Mouse (Mus musculus) stomach, postnatal 0 days (tissue): ENCODE results near the gene Cavin3. TPM values are rescaled to one million over a fixed set of nuclear protein-coding genes. Genes with fewer than 3 reads are reported as not detected.

Experiments
- ATAC-seq: fragments of 200-750 bp; cut with Nextera tagmentation; 2 replicates; pipeline ENCODE4 v1.8.0; 2017; ENCODE audit not compliant: low FRiP score, low TSS enrichment
- DNase-seq: peaks from one replicate; pipeline ENCODE4 v3.0.0-alpha.2; 2016; ENCODE audit warnings: low spot score
- H3K27ac ChIP-seq: fragments of 300-500 bp; sonication (generic); replicated peaks from 2 replicates; pipeline ENCODE4 v1.5.1; 2014; ENCODE audit warnings: mild to moderate bottlenecking, control low read depth
- H3K27me3 ChIP-seq: fragments of 300-500 bp; sonication (generic); 2 replicates; pipeline ENCODE4 v1.6.1; 2014; ENCODE audit warnings: low read length; ENCODE audit not compliant: control insufficient read depth, insufficient read depth
- H3K36me3 ChIP-seq: fragments of 300-500 bp; sonication (generic); 2 replicates; pipeline ENCODE4 v1.6.1; 2014; ENCODE audit warnings: low read length, mixed read lengths; ENCODE audit not compliant: control insufficient read depth, insufficient read depth
- H3K4me1 ChIP-seq: fragments of 300-500 bp; sonication (generic); replicated peaks from 2 replicates; pipeline ENCODE4 v1.6.1; 2014; ENCODE audit warnings: antibody characterized with exemption; ENCODE audit not compliant: control insufficient read depth, insufficient read depth
- H3K4me2 ChIP-seq: fragments of 300-500 bp; sonication (generic); replicated peaks from 2 replicates; pipeline ENCODE4 v1.6.1; 2014; ENCODE audit warnings: low read depth, mild to moderate bottlenecking, control low read depth, moderate library complexity
- H3K4me3 ChIP-seq: fragments of 300-500 bp; sonication (generic); 2 replicates; pipeline ENCODE4 v1.5.1; 2014; ENCODE audit warnings: low read depth, low read length, control low read depth
- H3K9ac ChIP-seq: fragments of 300-500 bp; sonication (generic); 2 replicates; pipeline ENCODE4 v1.6.1; 2014; ENCODE audit warnings: mild to moderate bottlenecking, low read length, control low read depth, mixed read lengths
- H3K9me3 ChIP-seq: fragments of 300-500 bp; sonication (generic); 2 replicates; pipeline ENCODE4 v1.6.1; 2016; ENCODE audit warnings: low read length; ENCODE audit not compliant: control insufficient read depth
- CTCF ChIP-seq: IDR thresholded peaks from 2 replicates; pipeline ENCODE4 v1.5.1; 2016; ENCODE audit warnings: antibody characterized with exemption, low read depth, mild to moderate bottlenecking, moderate library complexity
- EP300 ChIP-seq: optimal IDR thresholded peaks from 2 replicates; pipeline ENCODE3; 2016; ENCODE audit warnings: antibody characterized with exemption
- WGBS: fragments of 180-500 bp; shearing (Covaris S2); extraction: QIAGEN DNeasy Blood & Tissue Kit; methylation state at CpG from one replicate; pipeline ENCODE4 v1.1.7; 2014; 5-methylcytosine and 5-hydroxymethylcytosine counted together
- polyA plus RNA-seq: library from polyadenylated mRNA; unstranded; fragments of >200 nt; fragmentation: Nextera tagmentation; extraction: Ambion mirVana; gene quantifications from 2 replicates; pipeline ENCODE4 v1.2.1, GENCODE M21; 2015

The Cavin3 gene
- polyA plus RNA-seq, 1 experiment from 2014 or later = 184 TPM

GRCm38 (mm10) chr7:105519336-105519735, 37.2 kb upstream of the Cavin3 start:
- TF ChIP-seq EP300 = no peak
- TF ChIP-seq CTCF = no peak
- no peaks in the 10 kb centered on the region for H3K9me3 ChIP-seq
- H3K9ac ChIP-seq = no peak overlapping the region
- H3K36me3 ChIP-seq = no peaks in the 10 kb centered on the region
- H3K27me3 ChIP-seq = no peaks in the 10 kb centered on the region
- no peak for ATAC-seq
- H3K27ac ChIP-seq = no peak overlapping the region
- H3K4me3 ChIP-seq = no peak overlapping the region
- no peak overlapping the region for H3K4me2 ChIP-seq
- H3K4me1 ChIP-seq = no peaks in the 10 kb centered on the region
- 57% methylated on average over 11 of the region's 11 CpGs for WGBS
- no peak for DNase-seq

- Histone ChIP-seq H3K36me3 (no peaks in the 10 kb centered on the region), H3K4me1 (no peaks in the 10 kb centered on the region), H3K9me3 (no peaks in the 10 kb centered on the region), H3K27me3 (no peaks in the 10 kb centered on the region), H3K4me2 (no peak overlapping the region), H3K27ac (no peak overlapping the region), H3K4me3 (no peak overlapping the region), H3K9ac (no peak overlapping the region)
- TF ChIP-seq CTCF = no peak
- no peak for TF ChIP-seq EP300
- 26% methylated on average over 9 of the region's 9 CpGs for WGBS
- no peak for ATAC-seq
- no peak for DNase-seq
Measured at GRCm38 (mm10) chr7:105516669-105517360, 34.7 kb upstream of the Cavin3 start.

GRCm38 (mm10) chr7:105515178-105515577, 33.1 kb upstream of the Cavin3 start:
- H3K4me3 ChIP-seq = no peak overlapping the region
- WGBS = 5% methylated on average over 5 of the region's 5 CpGs

GRCm38 (mm10) chr7:105514561-105514960, 32.5 kb upstream of the Cavin3 start:
- 30% methylated on average over 5 of the region's 5 CpGs for WGBS

More at GRCm38 (mm10) chr7:105515178-105515577, 33.1 kb upstream of the Cavin3 start:
- no peaks in the 10 kb centered on the region for H3K9me3 ChIP-seq
- H3K9ac ChIP-seq = no peak overlapping the region
- ATAC-seq = 0 out of 2 replicates have a peak, but pooled peaks have one; percentile 44
- TF ChIP-seq CTCF (peak; percentile 97), EP300 (no peak)
- no peaks in the 10 kb centered on the region for H3K27me3 ChIP-seq
- DNase-seq = peak; percentile 76
- H3K27ac ChIP-seq = no peak overlapping the region
- no peak overlapping the region for H3K4me2 ChIP-seq
- H3K36me3 ChIP-seq = no peaks in the 10 kb centered on the region
- H3K4me1 ChIP-seq = no peaks in the 10 kb centered on the region

DNA sequence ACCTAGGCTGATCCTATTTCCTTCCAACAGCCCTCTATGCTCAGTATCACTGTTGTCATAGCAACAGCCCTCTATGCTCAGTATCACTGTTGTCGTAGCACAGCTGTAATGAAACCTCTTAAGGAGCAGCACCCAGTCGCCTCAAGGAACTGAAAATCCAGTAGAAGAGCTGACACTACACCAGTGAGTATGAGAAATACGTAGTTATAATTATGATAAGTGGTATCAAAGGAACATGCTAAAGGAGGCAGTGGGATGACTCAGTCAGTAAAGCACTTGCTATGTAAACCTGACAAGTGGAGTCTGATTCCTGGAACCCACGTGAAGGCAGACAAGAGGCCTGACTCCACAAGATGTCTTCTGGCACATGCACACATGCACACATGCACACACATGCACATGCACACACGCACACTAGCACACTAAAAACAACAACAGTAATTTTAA, 31.8 kb upstream of the Cavin3 start:
- no peaks in the 10 kb centered on the region for H3K4me1 ChIP-seq
- H3K4me2 ChIP-seq = no peak overlapping the region
- no peak for ATAC-seq
- WGBS = 37% methylated on average over 5 of the region's 5 CpGs
- no peaks in the 10 kb centered on the region for H3K27me3 ChIP-seq
- H3K27ac ChIP-seq = no peak overlapping the region
- H3K9me3 ChIP-seq = no peaks in the 10 kb centered on the region
- no peaks in the 10 kb centered on the region for H3K36me3 ChIP-seq
- TF ChIP-seq EP300 (no peak), CTCF (no peak)
- H3K4me3 ChIP-seq = no peak overlapping the region
- no peak overlapping the region for H3K9ac ChIP-seq
- no peak for DNase-seq

More at GRCm38 (mm10) chr7:105514561-105514960, 32.5 kb upstream of the Cavin3 start:
- Histone ChIP-seq H3K4me2 (no peak overlapping the region), H3K4me1 (no peaks in the 10 kb centered on the region), H3K27me3 (no peaks in the 10 kb centered on the region), H3K4me3 (no peak overlapping the region), H3K9ac (no peak overlapping the region), H3K36me3 (no peaks in the 10 kb centered on the region), H3K9me3 (no peaks in the 10 kb centered on the region), H3K27ac (no peak overlapping the region)
- TF ChIP-seq EP300 (no peak), CTCF (no peak)
- DNase-seq = no peak
- no peak for ATAC-seq

- no peak overlapping the region for H3K4me2 ChIP-seq
- H3K9ac ChIP-seq = no peak overlapping the region
- ATAC-seq (no peak), DNase-seq (no peak)
- H3K36me3 ChIP-seq = no peaks in the 10 kb centered on the region
- H3K4me1 ChIP-seq = no peaks in the 10 kb centered on the region
- TF ChIP-seq CTCF (no peak), EP300 (no peak)
- H3K9me3 ChIP-seq = no peaks in the 10 kb centered on the region
- no peak overlapping the region for H3K4me3 ChIP-seq
- WGBS = 78% methylated on average over 5 of the region's 5 CpGs
- no peak overlapping the region for H3K27ac ChIP-seq
- H3K27me3 ChIP-seq = no peaks in the 10 kb centered on the region
Measured at GRCm38 (mm10) chr7:105510143-105510542, 28.0 kb upstream of the Cavin3 start.
